Mouse (Mus musculus): Measurements from ENCODE around the gene Xxylt1.

Gene Xxylt1

GRCm38 (mm10) chr16:30915611-30916220 is 165.5 kb downstream of the Xxylt1 start:
- DNase-seq (ENCODE audit: low read depth), result no peak

Data from naive thymus-derived CD4-positive, alpha-beta T cell, adult 2 months (primary cell).